Mouse (Mus musculus): ENCODE measurements at regions not wholly inside any gene's neighbourhood (a gene's known extent, or its start where the extent isn't known, plus 50 kb on each side); places are given as distances from the start of the nearest gene placed in this dataset.

DNA sequence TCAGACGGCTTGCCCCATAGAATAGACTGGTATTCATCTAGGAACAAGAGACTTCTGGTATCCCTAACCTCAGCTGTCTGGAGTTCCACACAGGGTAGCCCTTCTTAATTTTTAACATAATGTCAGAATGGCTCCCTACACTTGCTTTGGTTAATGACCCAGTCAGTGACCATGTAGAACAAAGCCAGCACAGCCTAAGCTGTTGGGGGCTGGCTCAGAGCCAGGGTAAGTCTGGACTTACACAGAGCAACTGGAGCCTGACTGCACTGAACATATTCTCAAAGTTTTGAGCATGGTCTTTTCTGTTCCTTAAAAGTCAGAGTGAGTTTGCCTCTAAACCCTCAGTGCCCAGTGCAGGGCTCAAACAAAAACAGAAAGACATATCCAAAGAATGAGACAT, 123.4 kb downstream of the Gm6685 start:
- DNase-seq (ENCODE audit: low read depth, low spot score), result no peak

DNA sequence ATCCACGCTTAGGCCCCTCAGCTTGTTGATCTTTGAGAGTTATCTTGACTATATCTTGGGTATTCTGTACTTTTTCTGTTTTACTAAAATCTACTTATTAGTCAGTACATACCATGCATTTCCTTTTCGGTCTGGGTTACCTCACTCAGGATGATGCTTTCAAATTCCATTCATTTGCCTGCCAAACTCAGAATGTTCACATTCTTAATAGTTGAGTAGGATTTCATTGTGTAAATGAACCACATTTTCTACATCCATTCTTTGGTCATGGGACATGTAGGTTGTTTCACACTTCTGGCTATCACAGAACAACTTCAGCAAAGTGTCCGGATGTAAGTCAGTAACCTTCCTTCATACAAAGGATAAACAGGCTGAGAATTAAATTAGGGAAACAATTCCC, 126.1 kb downstream of the Gm6685 start:
- DNase-seq (ENCODE audit: low read depth, low spot score), result no peak

DNA sequence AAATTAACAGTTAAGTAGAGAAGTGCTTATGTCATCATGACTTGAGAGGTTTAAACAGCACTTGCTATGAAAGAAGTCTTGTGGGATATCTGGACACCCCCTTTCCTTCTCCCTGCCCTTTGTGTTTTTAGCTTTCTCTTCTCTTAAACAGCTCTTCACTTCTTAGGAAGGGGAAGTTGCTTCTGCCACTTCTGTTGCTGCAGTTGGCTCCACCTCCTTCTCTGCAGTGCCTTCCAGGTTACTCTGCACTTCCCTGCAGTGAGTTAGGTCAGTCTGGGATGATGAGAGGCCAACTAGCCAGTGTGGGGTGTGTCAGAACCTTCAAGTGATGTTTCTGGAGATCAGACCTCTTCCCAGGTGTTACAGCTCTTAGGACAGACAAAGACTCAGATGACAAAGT, 137.5 kb downstream of the Gm6685 start:
- DNase-seq (ENCODE audit: low read depth, low spot score), result no peak

DNA sequence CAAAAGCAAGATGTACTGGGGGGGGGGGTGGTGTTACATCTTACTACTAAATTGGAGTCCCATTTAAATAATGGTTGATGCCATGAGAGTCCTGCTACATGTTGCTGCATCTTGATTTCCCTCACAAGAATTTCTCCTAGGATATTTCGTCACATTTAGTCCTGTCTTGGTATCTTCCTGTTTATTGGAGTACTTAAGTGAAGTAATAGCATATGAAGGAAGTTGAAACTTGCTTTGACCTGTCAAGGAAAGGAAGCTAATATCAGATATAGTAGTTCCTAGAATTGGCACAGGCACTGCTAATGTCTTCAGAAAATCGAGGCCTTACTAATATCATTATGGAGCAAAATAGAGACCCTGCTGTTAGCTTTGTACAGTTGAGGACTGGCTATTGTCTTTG, 151.5 kb downstream of the Gm6685 start:
- no peak for DNase-seq (ENCODE audit: low read depth, low spot score)

DNA sequence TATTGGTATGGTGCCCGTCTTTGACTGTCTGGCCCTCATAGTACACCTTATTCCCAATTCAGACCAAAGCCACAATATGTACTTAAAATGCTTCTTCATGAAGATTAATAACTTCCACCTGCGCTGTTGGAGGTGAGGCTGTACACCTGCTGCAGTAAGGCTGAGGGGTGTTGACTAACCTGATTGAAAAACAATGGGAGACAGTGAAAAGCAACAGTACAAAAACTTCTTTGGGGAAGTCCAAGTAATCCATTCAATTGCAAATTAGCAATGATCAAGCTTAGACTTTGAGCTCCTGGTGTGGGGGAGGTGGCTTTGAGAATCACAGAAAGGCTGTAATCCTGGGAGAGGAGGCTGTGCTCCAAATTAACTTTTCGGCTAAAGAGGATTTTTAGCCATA, 152.2 kb downstream of the Gm6685 start:
- DNase-seq (ENCODE audit: low read depth, low spot score), result peak; percentile 59

DNA sequence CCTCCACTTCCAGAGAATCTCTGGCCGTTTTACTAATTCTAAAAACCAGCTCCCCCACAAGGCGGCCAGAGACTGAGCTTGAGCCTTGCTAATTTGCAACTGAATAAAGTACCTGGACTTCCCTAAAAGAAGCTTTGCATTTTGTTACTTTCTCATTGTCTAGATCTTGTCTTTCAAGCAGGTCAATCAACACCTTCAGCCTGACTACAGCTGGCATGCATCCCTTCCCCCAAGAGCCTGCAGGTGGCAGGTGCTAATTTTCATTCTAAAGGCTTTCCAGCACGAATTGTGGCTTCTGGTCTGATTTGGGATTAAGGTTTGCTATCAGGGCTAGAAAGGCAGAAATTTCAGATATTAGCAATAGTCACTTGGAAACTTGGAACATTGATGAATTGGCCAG, 168.4 kb downstream of the Gm6685 start:
- peak; percentile 92 for DNase-seq (ENCODE audit: low read depth, low spot score)

DNA sequence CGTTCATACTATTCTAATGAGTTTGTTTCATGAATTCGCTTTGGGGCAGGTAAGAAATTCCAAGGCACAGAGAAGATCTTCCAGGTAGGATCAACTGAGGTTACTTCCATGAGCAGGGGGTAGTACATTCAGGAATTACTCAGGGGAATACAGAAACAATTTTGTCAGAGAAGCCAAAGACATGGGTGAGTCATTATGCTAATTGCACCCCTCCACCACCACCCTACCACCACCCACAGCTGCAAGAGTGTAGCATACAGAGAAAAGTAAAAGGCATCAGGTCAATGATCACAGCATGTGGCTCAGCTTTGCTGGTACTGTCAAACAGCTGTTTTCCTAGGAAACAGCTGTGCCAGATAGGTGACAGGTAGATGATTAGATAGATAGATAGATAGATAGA, 187.2 kb downstream of the Gm6685 start:
- DNase-seq (ENCODE audit: low read depth, low spot score), result no peak

Data from ES-CJ7 (cell line).